Mouse (Mus musculus) lung, adult 18-20 months (tissue): Measurements from ENCODE around the gene Pik3ap1.
"Not testable (repeated sequence)": the region's sequence is repeated elsewhere in the genome, so short reads cannot be mapped to it uniquely, and the experiment has no call there.

Source experiments
- DNase-seq, 2 experiments: peaks; one replicate each; pipeline ENCODE4 v3.0.0; 2022; ENCODE audit warnings: mixed read lengths in 2 of 2

Gene Pik3ap1

GRCm38 (mm10) chr19:41384922-41385508 lies at the start of gene Pik3ap1:
Gene Pik3ap1 (minus strand): TSS chr19:41385102.
- peak; percentile 65 to 66 for DNase-seq

GRCm38 (mm10) chr19:41431512-41432164 lies 46.7 kb upstream of the Pik3ap1 start:
- not testable (repeated sequence) for DNase-seq

- not testable (repeated sequence) for DNase-seq
These were observed 41.2 kb upstream of the Pik3ap1 start for GRCm38 (mm10) chr19:41425927-41426772.

- no peak for DNase-seq
These were observed 36.4 kb upstream of the Pik3ap1 start for GRCm38 (mm10) chr19:41421264-41421663.

- no peak for DNase-seq
These were observed 33.9 kb upstream of the Pik3ap1 start for GRCm38 (mm10) chr19:41418786-41419185.

GRCm38 (mm10) chr19:41417995-41418394 lies 33.1 kb upstream of the Pik3ap1 start:
- DNase-seq = peak; percentile 50 to 52

GRCm38 (mm10) chr19:41416201-41416600 lies 31.3 kb upstream of the Pik3ap1 start:
- DNase-seq = no peak

- peak in 1 of 2 experiments; percentile 17 for DNase-seq
These were observed 17.7 kb upstream of the Pik3ap1 start for GRCm38 (mm10) chr19:41402603-41403002.

GRCm38 (mm10) chr19:41390856-41391255 lies 6.0 kb upstream of the Pik3ap1 start:
- DNase-seq = no peak

- DNase-seq = no peak
These were observed 4.4 kb upstream of the Pik3ap1 start for GRCm38 (mm10) chr19:41389351-41389750.

- no peak for DNase-seq
These were observed 3.3 kb upstream of the Pik3ap1 start for GRCm38 (mm10) chr19:41388242-41388641.

GRCm38 (mm10) chr19:41387262-41387661 lies 2.4 kb upstream of the Pik3ap1 start:
- no peak for DNase-seq

GRCm38 (mm10) chr19:41384406-41384851 lies 473 bp downstream of the Pik3ap1 start:
- peak; percentile 14 to 21 for DNase-seq

- peak in 1 of 2 experiments; percentile 5 for DNase-seq
These were observed 2.4 kb downstream of the Pik3ap1 start for GRCm38 (mm10) chr19:41382391-41382978.

GRCm38 (mm10) chr19:41381581-41382239 lies 3.2 kb downstream of the Pik3ap1 start:
- peak in 1 of 2 experiments; percentile 7 for DNase-seq

GRCm38 (mm10) chr19:41379195-41379594 lies 5.7 kb downstream of the Pik3ap1 start:
- peak; percentile 32 to 50 for DNase-seq

GRCm38 (mm10) chr19:41375791-41376190 lies 9.1 kb downstream of the Pik3ap1 start:
- no peak for DNase-seq

GRCm38 (mm10) chr19:41375096-41375495 lies 9.8 kb downstream of the Pik3ap1 start:
- no peak for DNase-seq

- DNase-seq = no peak
These were observed 10.2 kb downstream of the Pik3ap1 start for GRCm38 (mm10) chr19:41374658-41375057.

- no peak for DNase-seq
These were observed 12.6 kb downstream of the Pik3ap1 start for GRCm38 (mm10) chr19:41372322-41372721.

- DNase-seq = no peak
These were observed 13.5 kb downstream of the Pik3ap1 start for GRCm38 (mm10) chr19:41371373-41371772.
